Mouse (Mus musculus): Measurements from ENCODE around the gene Tns3.
"Not testable (repeated sequence)": the region's sequence is repeated elsewhere in the genome, so short reads cannot be mapped to it uniquely, and the experiment has no call there.

Gene Tns3

GRCm38 (mm10) chr11:8644272-8644671, 20.1 kb downstream of the Tns3 start:
- no peak for DNase-seq

GRCm38 (mm10) chr11:8641634-8642277, 22.6 kb downstream of the Tns3 start:
- DNase-seq, result no peak

- DNase-seq, result no peak
Measured at GRCm38 (mm10) chr11:8639726-8640125, 24.6 kb downstream of the Tns3 start.

GRCm38 (mm10) chr11:8639007-8639718, 25.2 kb downstream of the Tns3 start:
- no peak for DNase-seq

GRCm38 (mm10) chr11:8637469-8638447, 26.6 kb downstream of the Tns3 start:
- DNase-seq, result no peak

GRCm38 (mm10) chr11:8636680-8637079, 27.7 kb downstream of the Tns3 start:
- DNase-seq, result no peak

GRCm38 (mm10) chr11:8635778-8636177, 28.6 kb downstream of the Tns3 start:
- DNase-seq, result no peak

GRCm38 (mm10) chr11:8634728-8635410, 29.5 kb downstream of the Tns3 start:
- DNase-seq, result no peak

GRCm38 (mm10) chr11:8632163-8632562, 32.2 kb downstream of the Tns3 start:
- DNase-seq, result no peak

- DNase-seq, result no peak
Measured at GRCm38 (mm10) chr11:8629862-8630390, 34.4 kb downstream of the Tns3 start.

GRCm38 (mm10) chr11:8629326-8629725, 35.0 kb downstream of the Tns3 start:
- DNase-seq, result no peak

- no peak for DNase-seq
Measured at GRCm38 (mm10) chr11:8628846-8629253, 35.5 kb downstream of the Tns3 start.

GRCm38 (mm10) chr11:8627156-8627555, 37.2 kb downstream of the Tns3 start:
- no peak for DNase-seq

GRCm38 (mm10) chr11:8626715-8627114, 37.6 kb downstream of the Tns3 start:
- no peak for DNase-seq

- DNase-seq, result no peak
Measured at GRCm38 (mm10) chr11:8625915-8626604, 38.3 kb downstream of the Tns3 start.

GRCm38 (mm10) chr11:8625451-8625850, 38.9 kb downstream of the Tns3 start:
- peak; percentile 57 for DNase-seq

- peak; percentile 87 for DNase-seq
Measured at GRCm38 (mm10) chr11:8624179-8624886, 40.0 kb downstream of the Tns3 start.

- DNase-seq, result no peak
Measured at GRCm38 (mm10) chr11:8623852-8624178, 40.5 kb downstream of the Tns3 start.

- DNase-seq, result no peak
Measured at GRCm38 (mm10) chr11:8622668-8623067, 41.7 kb downstream of the Tns3 start.

GRCm38 (mm10) chr11:8619111-8619510, 45.2 kb downstream of the Tns3 start:
- not testable (repeated sequence) for DNase-seq

- DNase-seq, result no peak
Measured at GRCm38 (mm10) chr11:8618301-8618700, 46.0 kb downstream of the Tns3 start.
